Mouse (Mus musculus): Measurements from ENCODE around the gene Snrnp25. TPM values are rescaled to one million over a fixed set of nuclear protein-coding genes. Genes with fewer than 3 reads are reported as not detected.
"Not testable (repeated sequence)": the region's sequence is repeated elsewhere in the genome, so short reads cannot be mapped to it uniquely, and the experiment has no call there.

The Snrnp25 gene
- total RNA-seq, 2 experiments from 2014 or later: 21.2 to 26.9 TPM

DNA sequence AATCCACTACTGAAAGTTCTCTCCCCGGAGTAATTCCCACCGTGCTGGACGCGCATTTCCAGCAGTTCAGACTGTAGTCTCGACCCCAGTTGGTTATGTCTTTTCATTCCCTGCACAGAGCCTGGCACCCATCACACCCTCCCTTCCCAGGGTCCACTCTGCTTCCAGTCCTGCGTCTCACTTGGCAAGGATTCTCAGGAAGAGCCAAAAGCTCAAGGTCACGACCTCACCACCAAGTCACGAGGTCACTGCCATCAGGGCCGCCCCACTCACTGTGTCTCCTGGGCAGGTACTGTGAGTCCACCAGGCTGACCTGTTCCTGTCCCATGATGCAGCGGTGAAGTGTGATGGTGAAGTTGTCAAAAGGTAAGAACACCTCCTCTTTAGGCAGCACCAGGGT, 11.1 kb upstream of the Snrnp25 start:
- DNase-seq (ENCODE audit: extremely low spot score in 1 of 2, low spot score in 1 of 2): no peak

DNA sequence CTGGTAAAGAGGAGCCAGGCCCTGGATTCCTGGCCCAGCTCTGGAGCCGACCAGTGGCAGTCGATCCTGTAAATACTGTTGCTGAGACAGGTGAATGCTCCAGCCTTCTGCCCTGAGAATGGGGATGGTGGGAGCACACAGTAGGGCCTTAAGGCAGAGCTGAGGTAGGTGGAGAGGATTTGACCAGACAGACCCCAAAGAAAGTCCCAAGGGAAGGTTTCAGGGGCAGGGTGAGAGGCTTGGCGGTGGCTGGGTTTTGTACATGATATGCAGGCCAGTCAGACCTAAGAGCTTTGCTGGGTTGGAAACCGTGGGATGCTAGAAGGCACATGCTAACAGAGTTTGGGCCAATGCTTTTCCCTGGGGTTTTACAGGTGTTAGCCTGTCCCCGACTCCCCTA, 10.6 kb upstream of the Snrnp25 start:
- DNase-seq (ENCODE audit: extremely low spot score in 1 of 2, low spot score in 1 of 2): no peak

DNA sequence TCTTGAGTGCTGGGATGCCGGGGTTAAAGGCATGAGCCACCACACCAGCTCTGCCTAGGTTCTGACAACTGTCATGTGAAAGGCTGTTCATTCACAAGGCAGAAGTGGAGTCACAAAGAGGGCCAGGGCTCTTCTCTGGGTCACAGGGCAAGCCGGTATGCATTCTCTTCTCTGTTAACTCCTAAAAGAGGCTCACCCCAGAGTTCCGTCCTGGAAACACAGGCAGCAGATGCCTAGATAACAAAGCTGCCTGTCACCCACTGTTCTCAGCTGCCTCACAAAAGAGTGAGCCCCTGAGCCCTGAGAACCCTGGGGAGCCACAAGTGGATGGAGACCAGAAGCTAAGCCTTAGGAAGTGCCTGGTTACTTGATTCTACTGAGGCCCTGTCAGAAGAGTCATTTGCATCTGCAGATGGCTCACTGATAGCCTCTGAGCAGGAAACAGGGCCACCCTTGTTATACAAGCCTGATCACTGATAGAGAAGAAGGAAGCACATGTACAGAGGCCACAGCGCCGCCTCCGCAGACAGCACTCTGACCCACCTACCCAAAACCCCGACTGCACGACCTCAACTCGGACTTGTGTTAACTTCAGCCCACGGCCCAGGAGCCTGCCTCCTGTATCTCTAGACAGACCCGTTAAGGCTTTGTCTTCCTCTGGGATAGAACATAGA, 9.2 kb upstream of the Snrnp25 start:
- DNase-seq (ENCODE audit: extremely low spot score in 1 of 2, low spot score in 1 of 2): no peak

DNA sequence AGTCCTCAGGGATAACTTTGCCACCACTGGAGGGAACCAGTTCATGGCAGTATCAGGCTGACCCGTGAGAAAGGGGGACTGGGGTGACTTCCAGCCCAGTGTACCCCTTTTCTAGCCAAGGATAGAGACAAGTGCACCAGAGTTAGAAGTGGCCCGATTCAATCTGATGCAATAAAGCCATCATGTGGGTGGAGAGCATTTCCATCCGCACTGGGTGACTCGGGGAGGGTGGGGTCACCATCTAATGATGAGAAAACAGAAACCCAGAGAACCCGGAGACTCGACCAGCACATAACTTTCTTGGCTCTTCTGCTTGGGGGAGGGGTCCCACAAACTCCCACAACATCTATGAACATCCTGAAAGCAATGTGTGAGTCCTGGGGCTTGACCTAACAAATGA, 8.5 kb upstream of the Snrnp25 start:
- DNase-seq (ENCODE audit: extremely low spot score in 1 of 2, low spot score in 1 of 2): no peak

DNA sequence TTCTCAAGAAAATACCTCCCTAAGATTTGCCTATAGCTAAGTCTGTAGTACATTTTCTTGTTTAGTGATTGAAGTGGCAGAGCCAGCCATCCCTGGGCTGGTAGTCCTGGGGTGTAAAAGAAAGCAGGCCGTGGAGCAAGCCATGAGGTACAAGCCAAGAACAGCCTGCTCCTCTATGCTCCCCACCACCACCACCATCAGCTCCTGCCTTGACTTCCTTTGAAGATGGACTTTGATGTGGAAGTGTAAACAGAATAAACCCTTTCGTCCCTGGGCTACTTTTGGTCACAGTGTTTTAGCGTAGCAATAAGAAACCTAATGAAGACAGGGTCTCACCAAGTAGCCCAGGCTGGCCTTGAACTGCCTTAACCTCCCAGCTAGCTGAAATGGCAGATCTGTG, 7.4 kb upstream of the Snrnp25 start:
- no peak for DNase-seq (ENCODE audit: extremely low spot score in 1 of 2, low spot score in 1 of 2)

DNA sequence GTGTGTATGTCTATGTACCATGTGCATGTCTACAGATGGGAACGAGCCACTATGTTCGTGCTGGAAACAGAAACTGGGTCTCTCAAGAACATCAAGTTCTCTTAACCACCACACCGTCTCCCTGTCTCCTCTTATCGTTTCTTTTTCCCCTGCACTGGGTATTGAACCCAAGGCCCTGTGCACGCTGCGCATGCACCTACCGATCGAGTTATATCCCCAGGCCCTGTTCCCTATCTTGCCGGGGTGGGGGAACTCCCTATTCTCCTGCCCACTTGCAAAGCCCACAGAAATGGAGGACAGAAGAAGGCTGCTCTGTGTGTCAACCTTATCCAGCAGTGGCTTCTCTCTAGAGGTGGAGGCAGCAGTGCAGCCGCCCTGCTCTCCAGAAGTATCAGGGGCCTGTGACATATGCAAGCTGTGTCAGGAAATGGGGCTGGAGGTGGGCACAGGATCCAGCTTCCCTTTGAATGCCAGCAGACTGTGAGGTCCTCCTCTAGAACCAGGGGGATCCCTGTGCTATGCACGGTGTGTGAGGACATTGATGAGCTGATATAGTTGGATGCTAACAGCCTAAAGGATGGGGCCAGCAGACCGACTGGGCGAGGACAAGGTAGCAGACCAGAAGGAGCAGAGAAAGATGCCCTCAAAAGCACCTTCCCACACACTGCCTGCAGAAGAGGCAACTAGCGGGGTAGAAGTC, 6.8 kb upstream of the Snrnp25 start:
- DNase-seq (ENCODE audit: extremely low spot score in 1 of 2, low spot score in 1 of 2): no peak

DNA sequence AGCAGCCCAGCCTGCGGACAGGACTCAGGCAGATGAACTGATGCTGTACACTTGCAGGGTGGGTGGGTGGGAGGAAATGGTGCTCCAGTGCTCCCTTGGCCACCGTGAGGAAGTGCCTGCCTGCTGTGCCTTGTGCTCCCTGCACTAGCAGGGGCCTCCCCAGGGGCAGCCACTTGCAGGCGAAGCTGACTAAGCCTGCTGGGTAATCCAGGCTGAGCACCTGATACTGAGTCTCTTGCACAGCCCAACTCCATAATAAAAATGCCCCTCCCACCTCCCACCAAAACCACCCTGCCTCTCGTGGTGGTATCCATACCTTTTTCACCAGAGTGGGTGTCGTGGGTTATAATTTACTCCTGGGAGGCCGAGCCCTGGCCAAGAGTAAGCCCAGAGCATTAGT, 6.0 kb upstream of the Snrnp25 start:
- no peak for DNase-seq (ENCODE audit: extremely low spot score in 1 of 2, low spot score in 1 of 2)

DNA sequence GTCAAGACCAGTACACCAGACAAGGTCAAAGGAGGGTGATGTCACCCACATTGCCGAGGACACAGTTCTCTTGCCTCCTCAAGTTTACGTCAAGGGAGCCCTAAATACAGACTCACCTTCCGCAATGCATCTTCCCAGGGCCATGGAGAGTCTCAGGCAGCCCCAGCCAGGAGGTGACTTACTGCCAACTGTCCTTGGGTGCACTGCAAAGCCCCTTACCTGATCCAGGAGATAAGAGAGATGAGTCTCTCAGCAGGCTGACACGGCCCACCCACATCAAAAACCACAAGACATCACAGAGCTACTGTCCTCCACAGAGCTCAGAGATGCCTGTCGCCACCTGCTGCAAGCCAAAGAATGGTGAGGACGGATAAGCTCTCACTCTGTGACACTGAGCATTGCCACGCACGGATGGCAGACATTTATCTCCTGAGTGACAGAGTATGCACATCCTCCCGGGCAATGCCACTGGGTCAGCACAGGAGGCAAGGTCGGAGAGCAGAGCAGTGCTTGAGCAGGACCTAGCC, 5.1 kb upstream of the Snrnp25 start, which contains the start of gene Il9r:
Gene Il9r (minus strand): TSS at position 205 of the 527 bp plus-strand sequence.
- DNase-seq (ENCODE audit: extremely low spot score in 1 of 2, low spot score in 1 of 2): no peak

DNA sequence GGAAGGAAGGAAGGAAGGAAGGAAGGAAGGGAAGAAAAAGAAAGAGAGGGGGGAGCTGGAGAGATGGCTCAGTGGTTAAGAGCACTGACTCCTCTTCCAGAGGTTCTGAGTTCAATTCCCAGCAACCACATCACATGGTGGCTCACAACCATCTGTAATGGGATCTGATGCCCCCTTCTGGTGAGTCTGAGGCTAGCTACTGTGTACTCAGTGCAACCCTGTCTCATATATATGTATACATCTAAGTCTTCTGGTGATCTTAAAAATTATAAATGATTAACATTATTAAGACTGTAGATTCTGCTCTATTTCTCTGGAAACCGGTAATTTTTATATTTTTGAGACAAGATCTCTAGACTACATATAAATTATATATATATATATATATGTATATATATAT, 4.2 kb upstream of the Snrnp25 start:
- not testable (repeated sequence) for DNase-seq (ENCODE audit: extremely low spot score in 1 of 2, low spot score in 1 of 2)

DNA sequence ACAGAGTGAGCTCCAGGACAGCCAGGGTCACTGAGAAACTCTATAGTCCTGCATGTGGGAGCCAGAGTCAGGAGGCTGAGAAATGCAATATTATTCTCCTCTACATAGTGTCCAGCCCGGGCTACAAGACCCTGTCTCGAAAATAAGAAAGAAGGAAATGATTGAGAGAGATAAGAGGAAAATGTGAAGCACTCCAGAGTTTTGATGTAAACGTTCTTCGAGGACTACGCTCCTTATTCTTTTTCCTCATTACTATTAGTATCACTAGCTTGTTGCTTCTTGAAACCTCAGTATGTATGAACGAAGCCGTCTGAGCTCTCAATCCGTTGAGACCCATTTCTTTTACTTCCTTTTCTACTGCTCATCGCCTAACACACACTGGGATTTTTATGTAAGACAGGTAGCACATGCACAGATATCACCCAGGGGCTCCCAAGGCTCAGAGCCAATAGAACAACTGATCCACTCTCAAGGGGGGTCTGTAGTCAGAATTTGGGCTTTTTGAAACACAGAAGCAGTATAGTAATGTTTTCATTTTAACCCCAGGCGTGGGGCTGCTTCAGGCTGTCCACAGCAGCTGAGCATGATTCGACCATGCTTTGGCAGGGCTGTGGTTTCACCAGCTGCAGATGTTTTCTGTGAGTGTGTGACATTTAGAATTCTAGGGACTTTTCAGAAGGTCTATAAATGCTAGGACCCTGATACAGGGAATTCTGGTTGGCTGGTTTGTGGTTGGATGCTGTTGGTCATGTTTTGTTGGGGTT, 3.1 kb upstream of the Snrnp25 start:
- no peak for DNase-seq (ENCODE audit: extremely low spot score in 1 of 2, low spot score in 1 of 2)

DNA sequence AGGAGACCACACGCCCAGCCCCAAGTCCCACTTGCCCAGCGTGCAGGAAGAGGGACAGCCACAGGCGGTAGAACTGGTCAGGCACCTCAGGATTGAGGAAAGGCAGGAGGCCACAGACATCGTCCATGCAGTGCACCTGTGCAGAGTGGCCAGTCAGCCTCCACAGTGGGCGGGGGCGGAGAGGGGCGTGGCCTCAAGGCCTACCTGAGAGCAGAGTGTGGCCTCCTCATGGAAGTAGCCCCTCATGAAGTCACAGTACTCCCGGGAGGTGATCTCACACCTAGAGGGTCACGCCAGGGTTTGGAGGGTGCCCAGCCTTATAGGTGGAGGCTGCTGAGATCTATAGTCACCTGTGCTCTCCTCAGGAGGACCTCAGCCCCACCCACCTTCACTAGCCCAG, 5.4 kb downstream of the Snrnp25 start:
- DNase-seq (ENCODE audit: extremely low spot score in 1 of 2, low spot score in 1 of 2): no peak

DNA sequence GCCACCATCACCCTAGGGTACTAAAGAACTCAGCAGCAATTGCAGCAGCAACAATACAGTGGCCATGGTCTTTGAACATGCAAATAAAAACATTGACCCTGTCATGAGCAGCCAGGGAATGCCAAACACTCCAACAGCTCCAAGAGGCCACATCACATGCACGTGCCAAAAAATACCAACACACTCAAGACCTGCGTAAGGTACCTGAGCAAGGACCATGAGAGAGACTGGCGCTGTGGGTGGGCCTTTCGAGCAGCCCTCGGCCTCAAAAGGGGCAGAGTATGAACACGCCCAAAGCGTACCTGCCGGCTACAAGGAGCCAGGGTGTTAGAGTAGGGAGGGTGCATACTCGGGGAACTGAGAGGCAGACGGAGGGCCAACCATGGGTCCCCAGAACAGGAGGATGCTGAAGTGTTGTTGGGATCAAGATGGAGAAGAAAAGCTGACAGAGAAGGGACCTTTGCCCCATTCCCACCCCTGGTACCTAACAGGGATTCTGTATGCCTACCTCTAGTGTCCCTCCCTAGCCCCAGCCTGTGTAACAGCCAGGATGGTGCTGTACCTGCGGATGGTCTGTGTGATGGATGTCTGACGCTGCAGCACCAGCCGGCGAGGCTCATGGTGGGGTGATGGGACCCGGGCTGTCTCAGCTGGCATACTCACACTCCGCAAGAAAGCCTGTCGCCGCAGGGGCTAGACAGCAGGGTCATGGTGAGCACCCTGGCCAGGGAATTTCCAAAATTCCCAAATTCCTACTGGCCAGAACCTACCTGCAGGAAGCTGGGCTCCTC, 10.4 kb downstream of the Snrnp25 start:
- no peak for DNase-seq (ENCODE audit: extremely low spot score in 1 of 2, low spot score in 1 of 2)

DNA sequence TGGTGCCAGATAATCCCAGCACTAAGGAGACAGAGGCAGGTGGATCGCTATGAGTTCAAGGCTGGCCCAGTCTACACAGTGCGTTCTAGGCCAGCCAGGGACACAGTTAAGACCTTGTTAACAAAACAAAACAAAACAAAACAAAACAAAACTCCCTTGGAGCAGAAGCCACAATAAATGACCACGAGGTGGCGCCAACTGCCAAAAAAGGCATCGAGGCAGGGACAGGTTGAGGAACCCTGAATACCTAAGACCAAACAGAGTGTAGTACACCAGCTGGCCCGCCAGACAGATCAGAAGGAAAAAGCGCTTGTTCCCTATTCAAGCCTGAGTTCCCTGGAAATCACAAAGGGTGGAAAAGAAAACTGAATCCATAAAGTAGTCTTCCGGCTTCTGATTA, 11.6 kb downstream of the Snrnp25 start:
- DNase-seq (ENCODE audit: extremely low spot score in 1 of 2, low spot score in 1 of 2): peak in 1 of 2 experiments; percentile 85

DNA sequence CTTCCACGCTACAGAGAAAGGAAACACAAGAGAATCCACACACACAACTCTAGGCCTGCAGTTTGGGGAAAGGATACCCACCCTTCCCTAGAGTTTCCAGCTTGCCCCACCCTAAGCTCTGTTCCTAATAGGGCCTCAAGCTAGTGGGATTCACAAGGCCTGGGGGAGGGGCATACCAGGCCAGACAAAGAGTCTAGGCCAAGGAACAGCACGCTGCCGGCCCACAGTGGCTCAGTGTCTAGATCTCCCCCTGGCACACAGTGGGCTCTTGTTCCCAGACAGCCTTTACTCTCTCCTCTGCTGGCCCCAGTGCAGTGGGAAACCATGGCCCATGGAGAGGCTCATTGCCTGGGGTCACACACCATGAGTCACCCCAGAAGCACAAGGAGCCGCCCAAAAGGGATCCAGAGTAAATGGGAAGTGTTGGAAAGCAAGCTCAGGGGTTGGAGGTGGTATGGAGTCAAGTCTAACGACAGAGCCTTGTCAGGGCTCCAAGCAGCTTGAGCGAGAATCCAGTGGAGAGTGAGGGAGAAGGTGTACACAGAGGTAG, 13.4 kb downstream of the Snrnp25 start:
- DNase-seq (ENCODE audit: extremely low spot score in 1 of 2, low spot score in 1 of 2): no peak

DNA sequence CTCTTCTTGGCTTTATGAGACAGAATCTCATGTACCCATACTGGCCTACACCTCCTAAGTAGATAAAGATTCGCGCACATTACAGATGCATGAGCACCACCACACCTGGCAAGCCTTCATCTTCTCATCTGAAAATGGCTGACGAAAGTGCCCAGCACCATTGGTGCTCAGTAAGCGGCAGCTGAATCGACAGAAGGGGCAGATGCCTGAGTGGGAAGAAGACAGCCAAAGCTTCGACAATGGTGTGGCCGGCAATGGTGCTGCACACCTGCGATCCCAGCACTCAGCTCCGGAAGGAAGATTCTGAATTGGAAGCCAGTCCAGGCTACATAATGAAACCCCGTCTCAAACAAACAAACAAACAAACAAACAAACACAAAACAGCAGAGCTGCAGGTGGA, 14.1 kb downstream of the Snrnp25 start:
- DNase-seq (ENCODE audit: extremely low spot score in 1 of 2, low spot score in 1 of 2): peak in 1 of 2 experiments; percentile 37

DNA sequence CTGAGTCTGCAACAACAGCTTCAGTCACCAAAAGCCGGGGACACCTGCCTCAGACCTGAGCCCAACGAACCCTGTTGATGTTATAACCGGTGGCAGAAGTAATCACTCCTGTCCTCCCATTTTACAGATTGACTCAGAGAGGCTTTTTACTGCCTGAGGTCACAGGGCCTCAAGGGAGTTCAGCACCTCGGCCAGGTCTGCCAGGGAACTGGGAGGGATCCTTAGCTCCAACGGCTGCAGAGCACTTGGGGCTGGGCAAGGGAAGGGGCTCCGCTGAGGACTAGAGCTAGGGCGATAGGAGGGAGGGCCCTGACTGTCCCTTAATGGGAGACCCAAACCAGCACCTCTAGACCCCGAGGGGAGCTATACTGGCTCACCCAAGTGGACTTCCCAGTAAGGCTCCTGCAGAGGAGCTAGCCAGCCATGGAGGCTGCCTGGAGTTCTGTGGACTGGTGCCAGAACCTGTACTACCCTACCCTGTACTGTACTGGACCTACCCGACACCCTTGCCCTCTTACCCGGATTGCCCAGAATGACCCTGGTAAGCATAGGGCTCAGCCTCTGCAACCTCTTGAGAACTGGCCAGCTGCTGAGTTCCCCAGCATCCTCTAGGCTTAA, 15.5 kb downstream of the Snrnp25 start:
- DNase-seq (ENCODE audit: extremely low spot score in 1 of 2, low spot score in 1 of 2): no peak

DNA sequence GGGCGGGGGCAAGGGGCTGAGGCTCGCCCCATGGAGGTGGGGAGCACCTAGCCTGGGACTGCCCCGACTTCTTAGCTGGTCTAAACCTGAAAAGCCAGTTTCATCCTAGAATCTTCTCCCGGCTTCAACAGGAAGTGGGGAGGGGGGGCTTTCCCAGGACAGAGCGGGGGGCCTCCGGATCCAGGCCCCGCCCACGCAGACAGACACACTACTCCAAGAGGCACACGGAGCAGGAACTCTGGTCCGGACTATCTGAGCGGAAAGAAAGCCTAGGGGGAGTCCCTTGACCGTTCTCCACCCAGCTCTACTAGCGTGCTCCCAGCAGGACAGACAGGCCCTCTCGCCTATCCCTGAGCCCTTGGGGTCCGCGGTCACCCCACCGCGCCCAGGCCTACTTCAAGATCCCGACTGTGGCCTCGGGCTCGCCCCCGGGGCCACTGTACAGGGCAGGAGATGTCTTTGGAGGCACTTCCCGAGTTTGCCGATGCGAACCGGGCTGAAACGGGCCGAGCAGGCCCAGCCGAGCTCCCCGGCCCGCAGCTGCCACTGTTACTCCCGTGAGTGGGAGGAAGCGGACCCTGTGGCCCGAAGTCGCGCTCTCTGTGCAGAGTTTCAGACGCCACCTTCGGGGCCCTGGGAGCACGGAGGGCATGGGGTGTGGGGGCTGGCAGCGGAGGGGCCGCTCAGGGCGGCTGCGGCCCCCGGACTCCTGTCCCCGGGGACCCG, 16.2 kb downstream of the Snrnp25 start:
- no peak for DNase-seq (ENCODE audit: extremely low spot score in 1 of 2, low spot score in 1 of 2)

DNA sequence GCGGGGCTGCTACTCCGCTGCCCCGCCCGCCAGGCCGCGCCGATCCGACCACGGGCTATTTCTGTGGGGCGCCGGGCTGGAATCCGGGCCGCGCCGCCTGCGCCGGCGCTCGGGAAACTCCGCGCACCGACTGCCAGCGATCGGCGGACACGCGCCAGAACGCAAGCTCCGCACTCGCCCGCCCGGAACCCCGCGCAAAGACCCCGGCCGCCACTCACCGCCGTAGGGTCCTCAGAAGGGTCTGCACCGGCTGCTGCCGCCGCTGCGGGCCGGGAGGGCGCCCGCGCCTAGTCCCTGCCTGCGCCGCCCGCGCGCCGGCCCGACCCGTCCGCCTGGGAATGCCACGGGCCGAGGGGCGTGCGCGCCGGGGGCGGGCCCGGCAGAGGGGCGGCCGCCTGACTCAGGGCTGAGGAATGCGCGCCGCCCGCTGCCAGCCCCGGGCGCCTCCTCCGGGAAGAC, 16.8 kb downstream of the Snrnp25 start, which contains the start of gene Rhbdf1:
Gene Rhbdf1 (minus strand): TSS at position 350 of the 459 bp plus-strand sequence.
- DNase-seq (ENCODE audit: extremely low spot score in 1 of 2, low spot score in 1 of 2): no peak
